Mouse (Mus musculus): Measurements from ENCODE around the gene Olfr131. TPM values are rescaled to one million over a fixed set of nuclear protein-coding genes. Genes with fewer than 3 reads are reported as not detected.

Gene Olfr131
- not detected for polyA plus RNA-seq (2017; shearing (Covaris generic))

GRCm38 (mm10) chr17:38088593-38088992 lies at the start of gene Olfr131:
Gene Olfr131, minus strand, starts transcription at chr17:38088693.

GRCm38 (mm10) chr17:38134426-38134825 lies 45.9 kb upstream of the Olfr131 start, which contains the start of gene Olfr132:
Gene Olfr132, minus strand, starts transcription at chr17:38134526.

GRCm38 (mm10) chr17:38063621-38064020 lies 24.9 kb downstream of the Olfr131 start, which contains the start of gene Olfr130:
Gene Olfr130, plus strand, starts transcription at chr17:38063921.

GRCm38 (mm10) chr17:38059979-38060378 lies 28.5 kb downstream of the Olfr131 start, which contains the start of gene Olfr129:
Gene Olfr129, minus strand, starts transcription at chr17:38060079.

Other genes starting within 250 kb of the Olfr131 start
- gene Olfr126, start 241.2 kb downstream of the Olfr131 start, polyA plus RNA-seq (2017; shearing (Covaris generic)): not detected
- gene Olfr127, start 188.3 kb downstream of the Olfr131 start, polyA plus RNA-seq (2017; shearing (Covaris generic)): not detected
- 0.08 TPM for gene Olfr128, start 168.1 kb downstream of the Olfr131 start, polyA plus RNA-seq (2017; shearing (Covaris generic))
- gene Olfr761, start 135.6 kb downstream of the Olfr131 start, polyA plus RNA-seq (2017; shearing (Covaris generic)): not detected
- gene Olfr129, start 28.6 kb downstream of the Olfr131 start, polyA plus RNA-seq (2017; shearing (Covaris generic)): 0.10 TPM
- gene Olfr130, start 24.8 kb downstream of the Olfr131 start, polyA plus RNA-seq (2017; shearing (Covaris generic)): not detected
- gene Olfr132, start 45.8 kb upstream of the Olfr131 start, polyA plus RNA-seq (2017; shearing (Covaris generic)): not detected
- gene Olfr133, start 56.6 kb upstream of the Olfr131 start, polyA plus RNA-seq (2017; shearing (Covaris generic)): not detected
- gene Olfr134, start 82.7 kb upstream of the Olfr131 start, polyA plus RNA-seq (2017; shearing (Covaris generic)): not detected
- gene Olfr135, start 115.6 kb upstream of the Olfr131 start, polyA plus RNA-seq (2017; shearing (Covaris generic)): not detected
- 0.20 TPM for gene Olfr138, start 172.3 kb upstream of the Olfr131 start, polyA plus RNA-seq (2017; shearing (Covaris generic))
- not detected for gene Olfr137, start 218.9 kb upstream of the Olfr131 start, polyA plus RNA-seq (2017; shearing (Covaris generic))
- gene Olfr136, start 241.1 kb upstream of the Olfr131 start, polyA plus RNA-seq (2017; shearing (Covaris generic)): 0.23 TPM

All from CD4-positive, CD25-positive, alpha-beta regulatory T cell (primary cell).